Mouse (Mus musculus) R1 (cell line): ENCODE results near the gene Pofut2.
A peak's percentile ranks its signal among the peaks of the same experiment; 100 is the strongest.

Experiments
- DNase-seq: peaks from one replicate; pipeline ENCODE4 v3.0.0-alpha.2; 2018; ENCODE audit warnings: low read depth, low spot score

The Pofut2 gene

GRCm38 (mm10) chr10:77258704-77259621 lies at the start of gene Pofut2:
TSS of gene Pofut2 (plus strand) at chr10:77259218.
- peak; percentile 97 for DNase-seq

GRCm38 (mm10) chr10:77209261-77209660 lies 49.8 kb upstream of the Pofut2 start:
- DNase-seq = no peak

GRCm38 (mm10) chr10:77210666-77211065 lies 48.4 kb upstream of the Pofut2 start:
- no peak for DNase-seq

GRCm38 (mm10) chr10:77211116-77211570 lies 47.9 kb upstream of the Pofut2 start:
- no peak for DNase-seq

DNA sequence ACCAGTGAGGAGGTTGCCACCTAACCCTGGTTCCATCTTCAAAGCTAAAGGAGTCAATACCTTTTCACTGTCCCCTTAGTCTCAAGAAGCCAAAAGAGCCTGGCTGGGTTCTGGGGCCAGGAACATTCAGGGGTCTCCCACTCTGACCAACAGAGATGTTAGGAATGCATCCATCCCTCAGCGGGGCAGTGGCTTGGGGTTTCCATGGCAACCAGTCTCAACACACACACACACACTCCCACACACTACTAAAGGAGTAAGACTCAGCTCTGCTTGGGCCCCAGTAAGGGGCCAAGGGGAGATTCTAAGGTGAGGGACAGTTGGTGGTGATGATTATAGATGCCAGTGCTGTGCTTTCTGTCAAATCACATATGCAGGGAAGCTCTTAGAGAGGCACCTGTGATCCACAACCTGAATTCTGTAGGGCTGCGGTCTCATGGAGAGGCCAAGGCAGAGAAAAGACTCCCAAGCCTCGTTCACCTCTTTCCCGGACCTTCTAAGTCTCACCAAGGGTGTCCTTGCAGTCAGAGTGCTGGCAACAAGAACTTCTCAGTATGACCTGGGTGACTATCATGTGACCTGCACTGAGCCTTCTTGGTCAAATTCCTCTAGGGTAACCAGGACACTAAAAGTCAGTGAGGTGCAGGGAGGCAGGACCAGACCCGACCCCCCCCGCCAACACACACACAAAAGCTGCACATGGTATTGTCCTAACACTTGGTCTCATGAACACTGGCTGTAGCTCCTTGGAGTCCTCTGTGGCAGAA lies 46.5 kb upstream of the Pofut2 start:
- peak; percentile 55 for DNase-seq

DNA sequence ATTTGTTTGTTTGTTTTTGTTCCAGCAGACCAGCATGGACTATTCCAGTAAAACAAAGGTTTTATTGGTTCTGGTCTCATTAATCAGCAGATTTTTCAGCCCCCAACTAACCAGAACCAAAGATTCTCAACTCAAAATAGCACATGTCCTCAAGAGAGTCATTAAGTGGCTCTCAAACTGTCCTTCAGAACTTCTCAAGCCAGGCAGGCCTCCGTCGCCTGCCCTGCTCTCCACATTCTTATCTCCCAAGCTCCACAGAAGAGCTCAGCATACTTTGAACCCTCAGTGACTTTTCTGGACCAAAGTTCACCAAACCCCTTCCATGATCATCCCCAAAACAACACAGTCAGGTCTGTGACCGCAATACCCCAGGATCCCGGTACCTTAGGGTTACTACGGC lies 45.5 kb upstream of the Pofut2 start:
- DNase-seq = no peak

- no peak for DNase-seq
Measured at GRCm38 (mm10) chr10:77214586-77214985, 44.4 kb upstream of the Pofut2 start.

GRCm38 (mm10) chr10:77215641-77216040 lies 43.4 kb upstream of the Pofut2 start:
- DNase-seq = peak; percentile 51

GRCm38 (mm10) chr10:77216313-77216712 lies 42.7 kb upstream of the Pofut2 start:
- no peak for DNase-seq

- no peak for DNase-seq
Measured at GRCm38 (mm10) chr10:77217155-77217731, 41.8 kb upstream of the Pofut2 start.

GRCm38 (mm10) chr10:77218059-77218458 lies 41.0 kb upstream of the Pofut2 start:
- DNase-seq = no peak

DNA sequence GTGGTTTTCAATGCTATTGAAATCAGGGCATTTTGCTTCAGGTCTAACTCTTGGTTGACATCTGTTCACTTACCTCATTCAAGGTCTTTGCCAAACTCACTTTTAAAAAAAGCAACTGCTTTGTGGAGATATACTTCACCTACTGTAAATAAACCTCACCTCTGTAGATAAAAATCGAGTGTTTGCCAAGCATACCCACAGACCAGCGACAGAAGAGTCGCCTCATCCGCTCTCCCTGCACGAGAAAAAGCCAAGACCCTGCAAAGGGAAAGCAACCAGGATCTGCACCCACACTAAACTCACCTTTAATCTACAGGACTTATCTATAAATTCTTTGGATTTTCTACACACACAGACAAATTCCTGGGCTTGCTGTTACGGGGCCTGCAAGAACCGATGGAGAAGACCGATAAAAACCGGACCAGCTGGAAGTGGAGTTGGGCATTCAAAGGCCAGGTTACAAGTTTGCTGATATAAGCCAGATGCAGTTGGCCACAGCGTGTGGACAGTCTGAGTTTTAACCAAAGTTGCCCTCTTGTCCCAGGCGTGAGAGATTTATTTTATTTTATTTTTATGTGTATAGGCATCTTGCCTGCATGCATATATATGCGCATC lies 39.5 kb upstream of the Pofut2 start:
- no peak for DNase-seq

DNA sequence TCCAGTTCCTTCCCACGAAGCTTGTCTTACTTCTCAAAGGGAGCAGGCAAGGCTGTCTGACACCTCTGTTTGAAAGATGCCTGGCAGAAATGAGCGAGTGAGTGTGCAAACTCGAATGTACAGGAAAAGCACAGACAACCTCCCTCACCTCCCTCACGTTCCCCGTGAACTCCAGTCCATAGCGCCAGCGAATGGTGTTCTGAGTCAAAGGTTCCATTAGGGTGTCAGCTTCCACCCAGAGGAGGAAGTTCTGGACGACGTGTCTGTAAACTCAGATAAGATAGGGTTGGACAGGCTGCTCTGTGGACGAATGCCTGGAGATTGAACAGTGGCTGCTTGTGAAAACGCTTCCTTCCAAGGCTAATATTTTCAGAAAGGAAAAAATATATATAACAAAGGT lies 37.9 kb upstream of the Pofut2 start:
- no peak for DNase-seq

DNA sequence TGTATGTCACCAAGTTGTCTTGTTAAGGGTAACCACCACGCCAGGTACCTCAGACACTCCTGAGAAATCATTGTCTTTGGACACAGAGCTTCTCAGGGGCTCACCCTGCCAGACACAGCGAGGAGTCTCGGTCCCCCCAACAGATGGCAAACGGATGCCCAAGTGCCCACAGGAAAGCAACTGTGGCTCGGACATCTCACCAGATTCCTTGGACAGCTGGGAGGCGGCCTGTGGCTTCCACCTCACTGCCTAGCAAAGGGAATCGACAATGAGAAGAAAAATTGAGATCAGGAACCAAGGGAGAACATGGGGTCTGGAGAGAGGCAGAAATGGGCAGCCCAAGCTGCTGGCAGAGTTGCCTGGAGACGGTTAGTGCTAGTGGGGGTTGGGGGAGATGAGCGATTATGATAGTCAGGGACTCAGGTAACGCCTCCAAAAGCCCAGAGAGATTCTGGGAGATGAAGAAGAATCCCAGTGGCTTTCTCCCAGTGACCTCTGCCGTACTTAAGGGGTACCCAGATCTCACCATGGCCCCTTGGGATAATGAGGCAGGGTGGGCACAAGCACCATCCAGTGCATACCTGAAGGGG lies 36.0 kb upstream of the Pofut2 start:
- DNase-seq = no peak

DNA sequence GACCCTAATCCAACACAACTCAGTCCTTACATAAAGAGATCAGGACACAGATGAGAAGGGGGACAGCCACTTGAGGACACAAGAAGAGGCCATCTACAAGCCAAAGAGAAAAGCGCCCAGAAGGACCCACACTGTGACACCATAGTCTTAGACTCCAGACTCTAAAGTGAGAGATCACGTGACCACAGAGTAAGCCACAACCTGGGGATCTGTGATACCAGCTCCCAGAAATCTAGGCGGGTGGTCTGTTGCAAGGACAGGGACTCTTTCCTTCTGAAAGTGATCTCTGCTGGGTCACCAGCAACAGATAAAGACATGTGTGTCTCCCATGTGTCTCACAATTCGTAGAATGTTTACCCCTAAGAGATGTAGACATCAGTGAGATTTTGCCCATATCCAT lies 34.6 kb upstream of the Pofut2 start:
- no peak for DNase-seq

DNA sequence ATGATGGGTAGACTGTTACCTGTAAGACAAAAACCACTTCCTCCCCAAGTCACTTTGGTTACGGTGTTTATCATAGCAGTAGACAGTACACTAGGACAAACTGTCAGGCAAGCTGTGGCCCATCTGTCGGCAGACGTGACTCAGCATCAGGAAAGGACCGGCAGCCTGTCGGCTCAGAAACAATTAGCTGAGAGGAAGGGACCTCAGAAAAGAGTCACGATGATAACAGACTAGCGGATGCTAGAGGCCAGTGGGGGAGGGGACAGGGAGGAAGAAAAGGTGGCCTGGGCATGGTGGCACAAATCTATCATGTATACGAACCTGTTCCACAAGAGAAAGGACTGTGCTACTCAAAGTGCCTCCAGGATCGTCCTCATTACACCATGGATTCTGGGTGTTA lies 33.6 kb upstream of the Pofut2 start:
- peak; percentile 46 for DNase-seq

GRCm38 (mm10) chr10:77225995-77226688 lies 32.9 kb upstream of the Pofut2 start:
- peak; percentile 38 for DNase-seq

DNA sequence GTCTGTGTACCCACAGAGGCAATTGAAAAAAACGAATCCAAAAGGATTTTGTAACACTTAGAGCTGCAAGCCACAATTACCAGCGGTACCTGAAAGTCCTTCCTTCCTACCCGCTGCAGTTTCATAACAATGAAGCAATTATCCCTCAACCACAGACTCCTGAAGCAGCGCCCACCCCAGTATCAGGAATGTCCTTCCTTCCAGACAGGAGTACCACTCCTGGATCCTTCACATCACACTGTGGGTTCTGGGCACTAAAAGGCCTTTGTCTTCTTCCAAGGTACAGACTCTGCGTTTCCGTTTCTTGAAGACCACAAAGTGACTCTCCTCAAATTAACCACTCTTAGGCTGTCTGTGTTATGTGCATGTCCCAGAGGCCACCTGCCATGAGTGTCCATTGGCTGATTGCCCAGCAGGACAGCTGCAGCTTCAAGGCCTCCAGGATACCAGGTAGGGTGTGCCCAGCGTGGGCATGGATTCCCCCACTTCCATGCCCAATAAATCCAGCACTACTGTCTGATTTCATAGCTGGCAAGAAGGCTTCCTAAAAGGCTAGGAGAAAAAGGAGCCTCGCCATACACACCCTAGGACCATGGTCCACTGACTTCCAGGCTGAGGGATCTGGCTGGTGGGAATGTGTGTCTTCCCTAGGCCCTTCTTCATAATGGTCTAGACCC lies 32.2 kb upstream of the Pofut2 start:
- DNase-seq = no peak

GRCm38 (mm10) chr10:77227368-77227723 lies 31.7 kb upstream of the Pofut2 start:
- DNase-seq = no peak
